Mouse (Mus musculus): Measurements from ENCODE around the gene Caskin2.
"Not testable (repeated sequence)": the region's sequence is repeated elsewhere in the genome, so short reads cannot be mapped to it uniquely, and the experiment has no call there.

Caskin2 gene

DNA sequence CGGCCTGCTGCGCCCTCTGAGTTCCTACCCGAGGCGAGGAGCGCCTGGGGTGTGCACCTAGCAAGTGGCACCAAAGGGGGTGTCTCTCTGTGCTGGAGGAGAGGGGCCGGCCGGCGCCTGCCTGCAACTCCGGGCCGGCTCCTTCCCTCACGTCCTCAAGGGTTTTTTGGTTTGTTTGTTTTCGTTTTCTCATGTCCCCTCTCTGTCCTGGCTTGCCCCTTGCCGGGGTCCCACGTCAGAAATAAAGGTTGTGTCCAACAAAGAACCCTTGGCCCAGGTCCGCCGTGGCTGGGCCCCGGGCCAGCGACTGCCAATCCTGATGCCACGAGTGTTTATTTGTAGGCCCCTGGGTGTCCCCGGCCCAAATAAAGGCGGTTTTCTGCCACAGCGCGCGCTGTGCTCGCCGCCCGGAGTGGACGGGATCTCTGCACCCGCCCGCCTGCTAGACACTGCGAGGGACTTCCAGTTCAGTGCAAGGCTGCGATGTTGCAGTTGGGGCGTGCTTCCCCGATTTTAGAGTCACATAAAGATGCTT lies 47.8 kb downstream of the Caskin2 start:
- DNase-seq (ENCODE audit: low read depth, low spot score): peak; percentile 64

- DNase-seq (ENCODE audit: low read depth, low spot score): peak; percentile 99
These were observed 48.3 kb downstream of the Caskin2 start, which contains the start of gene Tmem94 for GRCm38 (mm10) chr11:115765103-115765606. Gene Tmem94, plus strand, starts transcription at chr11:115765433.

- DNase-seq (ENCODE audit: low read depth, low spot score): no peak
These were observed 48.7 kb downstream of the Caskin2 start for GRCm38 (mm10) chr11:115764698-115765097.

GRCm38 (mm10) chr11:115762176-115762575 lies 51.3 kb downstream of the Caskin2 start:
- not testable (repeated sequence) for DNase-seq (ENCODE audit: low read depth, low spot score)

GRCm38 (mm10) chr11:115753485-115753884 lies 60.0 kb downstream of the Caskin2 start:
- DNase-seq (ENCODE audit: low read depth, low spot score): no peak

- DNase-seq (ENCODE audit: low read depth, low spot score): no peak
These were observed 60.8 kb downstream of the Caskin2 start for GRCm38 (mm10) chr11:115752653-115753052.

DNA sequence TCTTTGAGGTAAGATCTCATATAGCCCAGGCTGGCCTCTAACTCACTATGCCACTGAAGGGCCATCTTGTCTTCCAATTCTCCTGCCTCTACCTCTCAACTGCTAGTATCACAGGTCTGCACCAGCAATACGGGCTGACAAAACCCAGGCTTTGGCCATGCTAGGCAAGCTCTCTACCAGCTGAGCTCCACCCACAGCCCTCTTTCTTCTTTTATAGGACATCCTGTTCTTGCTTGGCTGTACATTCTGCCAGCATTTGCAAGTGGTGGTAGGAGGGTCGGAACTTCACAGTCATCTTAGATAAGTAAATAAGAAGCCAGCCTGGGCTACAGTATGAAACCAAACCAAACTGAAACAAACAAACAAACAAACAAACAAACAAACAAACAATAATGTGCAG lies 61.7 kb downstream of the Caskin2 start:
- no peak for DNase-seq (ENCODE audit: low read depth, low spot score)

DNA sequence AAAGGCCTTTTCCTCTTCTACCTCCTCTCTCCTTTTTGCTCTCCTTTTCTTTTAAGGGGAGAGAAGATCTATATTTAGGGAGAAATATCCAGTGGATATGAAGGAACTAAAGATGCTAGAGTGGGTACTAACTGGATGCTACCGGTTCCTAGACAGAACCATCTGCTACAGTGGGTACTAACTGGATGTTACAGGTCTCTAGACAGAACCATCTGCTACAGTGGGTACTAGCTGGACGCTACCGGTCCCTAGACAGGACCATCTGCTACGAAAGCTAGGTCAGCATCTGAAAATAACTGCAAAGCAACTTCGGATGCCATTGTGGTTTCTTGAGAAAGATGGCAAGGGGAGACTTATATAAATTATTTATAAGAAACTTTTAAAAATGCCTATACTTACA lies 63.6 kb downstream of the Caskin2 start:
- DNase-seq (ENCODE audit: low read depth, low spot score): peak; percentile 84
